Mouse (Mus musculus) embryonic fibroblast, embryonic 13.5 days (primary cell): Measurements from ENCODE around the gene Emilin2. TPM values are rescaled to one million over a fixed set of nuclear protein-coding genes. Genes with fewer than 3 reads are reported as not detected.

Experiments
- H3K27ac ChIP-seq: 2 replicates; pipeline ENCODE4 v1.5.1; 2012; ENCODE audit warnings: low read length, control low read depth, inconsistent platforms; ENCODE audit not compliant: insufficient read depth
- H3K4me1 ChIP-seq: 2 replicates; pipeline ENCODE4 v1.6.1; 2011; ENCODE audit warnings: low read length; ENCODE audit not compliant: control insufficient read depth, insufficient read depth
- H3K4me3 ChIP-seq: 2 replicates; pipeline ENCODE4 v1.5.1; 2011; ENCODE audit warnings: mild to moderate bottlenecking, control low read depth, low read length; ENCODE audit not compliant: insufficient read depth
- CTCF ChIP-seq: IDR thresholded peaks from 2 replicates; pipeline ENCODE4 v1.5.1; 2011; ENCODE audit warnings: mild to moderate bottlenecking, control low read depth, low read length, moderate library complexity, borderline replicate concordance; ENCODE audit not compliant: insufficient read depth
- POLR2A ChIP-seq: IDR thresholded peaks from 2 replicates; pipeline ENCODE4 v1.6.1; 2011; ENCODE audit warnings: low read depth, mild to moderate bottlenecking, control low read depth, low read length, moderate library complexity
- polyA plus RNA-seq: library from polyadenylated mRNA; stranded (reverse); fragments of >200 nt; gene quantifications from 2 replicates; pipeline ENCODE4 v1.2.4, GENCODE M21; 2011; ENCODE audit warnings: low read depth; ENCODE audit not compliant: missing spikeins, insufficient read length

The Emilin2 gene
- polyA plus RNA-seq, 1 experiment: 20.2 TPM

- no peaks in the 10 kb centered on the region for H3K4me1 ChIP-seq
- no peak overlapping the region for H3K27ac ChIP-seq
- TF ChIP-seq POLR2A: no peak
These were observed 5.8 kb upstream of the Emilin2 start for GRCm38 (mm10) chr17:71317571-71317970.

GRCm38 (mm10) chr17:71314315-71314714 is 2.5 kb upstream of the Emilin2 start:
- Histone ChIP-seq H3K4me3 (no peak overlapping the region), H3K27ac (no peak overlapping the region), H3K4me1 (no peaks in the 10 kb centered on the region)
- TF ChIP-seq CTCF (no peak), POLR2A (no peak)

More at GRCm38 (mm10) chr17:71317571-71317970, 5.8 kb upstream of the Emilin2 start:
- no peak overlapping the region for H3K4me3 ChIP-seq

- H3K27ac ChIP-seq: no peak overlapping the region
- H3K4me1 ChIP-seq: no peaks in the 10 kb centered on the region
- no peak for TF ChIP-seq POLR2A
- TF ChIP-seq CTCF: no peak
- peak overlapping the region; percentile 43 for H3K4me3 ChIP-seq
These were observed 1.1 kb downstream of the Emilin2 start for GRCm38 (mm10) chr17:71310486-71311339.

GRCm38 (mm10) chr17:71309711-71310485 is 1.9 kb downstream of the Emilin2 start:
- Histone ChIP-seq H3K4me1 (no peaks in the 10 kb centered on the region), H3K4me3 (peak overlapping the region; percentile 43), H3K27ac (no peak overlapping the region)
- TF ChIP-seq CTCF (no peak), POLR2A (no peak)

- H3K27ac ChIP-seq: no peak overlapping the region
- TF ChIP-seq POLR2A (no peak), CTCF (no peak)
- no peak overlapping the region for H3K4me3 ChIP-seq
- H3K4me1 ChIP-seq: no peaks in the 10 kb centered on the region
These were observed 2.6 kb downstream of the Emilin2 start for GRCm38 (mm10) chr17:71309141-71309540.

- no peaks in the 10 kb centered on the region for H3K4me1 ChIP-seq
- TF ChIP-seq CTCF: no peak
- TF ChIP-seq POLR2A: no peak
- H3K27ac ChIP-seq: no peak overlapping the region
- no peak overlapping the region for H3K4me3 ChIP-seq
These were observed 3.5 kb downstream of the Emilin2 start for GRCm38 (mm10) chr17:71308296-71308695.

GRCm38 (mm10) chr17:71307251-71307790 is 4.5 kb downstream of the Emilin2 start:
- TF ChIP-seq CTCF (no peak), POLR2A (no peak)
- H3K27ac ChIP-seq: no peak overlapping the region
- H3K4me1 ChIP-seq: no peaks in the 10 kb centered on the region
- H3K4me3 ChIP-seq: no peak overlapping the region

DNA sequence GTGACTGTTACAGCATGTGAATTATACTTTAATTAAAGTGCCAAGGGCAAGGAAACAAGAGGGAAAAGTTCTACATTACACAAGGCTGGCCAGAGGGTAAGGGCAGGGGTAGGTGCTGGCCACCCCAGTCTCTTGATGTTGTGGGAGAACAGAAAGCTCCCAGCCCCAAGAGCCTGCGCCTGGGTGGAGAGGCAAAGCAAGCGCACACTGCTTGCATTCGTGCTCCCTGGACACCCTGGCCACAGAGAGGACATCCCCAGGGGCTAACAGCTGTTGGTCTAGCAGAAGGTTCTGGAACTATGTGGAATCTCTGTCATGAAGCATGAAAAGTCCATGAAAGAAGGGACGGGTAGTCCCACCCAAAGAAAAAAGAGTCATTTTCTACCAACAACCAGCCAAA is 5.1 kb downstream of the Emilin2 start:
- no peaks in the 10 kb centered on the region for H3K4me1 ChIP-seq
- TF ChIP-seq POLR2A (no peak), CTCF (no peak)
- H3K27ac ChIP-seq: no peak overlapping the region
- H3K4me3 ChIP-seq: no peak overlapping the region

DNA sequence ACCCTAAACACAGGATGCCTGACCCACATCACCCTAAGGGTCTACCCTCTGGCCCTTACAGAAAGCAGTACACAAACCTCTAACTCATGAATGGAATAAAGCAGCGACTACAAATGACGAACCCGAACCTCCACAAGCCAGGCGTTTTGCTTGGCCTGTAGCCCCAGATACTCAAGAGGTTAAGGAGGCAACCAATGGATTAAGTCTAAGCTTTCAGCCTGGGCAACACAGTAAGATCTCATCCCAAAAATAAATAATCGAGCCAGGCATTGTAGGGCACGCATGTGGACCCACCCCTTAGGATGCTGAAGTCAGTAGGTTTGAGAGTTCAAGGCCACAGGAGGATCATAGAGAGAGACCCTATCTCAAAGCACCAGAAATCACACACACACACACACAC is 5.7 kb downstream of the Emilin2 start:
- H3K4me3 ChIP-seq: no peak overlapping the region
- no peak overlapping the region for H3K27ac ChIP-seq
- H3K4me1 ChIP-seq: no peaks in the 10 kb centered on the region
- TF ChIP-seq CTCF (no peak), POLR2A (no peak)

DNA sequence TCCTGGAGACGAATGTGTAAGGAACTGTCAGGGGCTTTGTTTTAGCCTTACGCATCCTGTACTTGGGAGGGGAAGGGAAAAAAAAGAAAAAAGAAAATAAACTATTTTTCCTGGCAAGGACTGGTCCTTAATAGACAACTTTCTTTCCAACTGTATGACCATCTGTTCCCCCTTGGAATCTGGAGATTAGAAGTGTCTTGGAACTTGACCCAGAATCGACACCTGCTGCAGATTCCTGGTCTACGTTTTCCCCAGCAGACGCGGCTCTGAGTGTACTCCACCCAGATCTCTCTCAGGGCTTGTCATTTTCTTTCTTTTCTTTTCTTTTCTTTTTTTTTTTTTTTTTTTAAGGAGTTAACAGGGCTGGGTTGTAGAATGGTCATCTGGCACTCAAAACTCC is 8.3 kb downstream of the Emilin2 start:
- H3K27ac ChIP-seq: no peak overlapping the region
- H3K4me1 ChIP-seq: no peaks in the 10 kb centered on the region
- TF ChIP-seq CTCF: no peak
- TF ChIP-seq POLR2A: no peak
- H3K4me3 ChIP-seq: no peak overlapping the region
